Mouse (Mus musculus) heart, embryonic 15.5 days (tissue): ENCODE measurements at regions not wholly inside any gene's neighbourhood (a gene's known extent, or its start where the extent isn't known, plus 50 kb on each side); places are given as distances from the start of the nearest gene placed in this dataset.

Experiments used
- ATAC-seq: fragments of 200-750 bp; cut with Nextera tagmentation; replicated peaks from 2 replicates; pipeline ENCODE4 v1.8.0; 2017; ENCODE audit warnings: low read depth, moderate TSS enrichment; ENCODE audit not compliant: insufficient number of reproducible peaks, insufficient read depth, low FRiP score
- H3K27ac ChIP-seq: fragments of 300-500 bp; sonication (generic); 2 replicates; pipeline ENCODE4 v1.5.1; 2015; ENCODE audit warnings: mild to moderate bottlenecking, inconsistent platforms
- H3K27me3 ChIP-seq: fragments of 300-500 bp; sonication (generic); 2 replicates; pipeline ENCODE4 v1.6.1; 2015; ENCODE audit warnings: inconsistent platforms
- H3K36me3 ChIP-seq: fragments of 300-500 bp; sonication (generic); 2 replicates; pipeline ENCODE4 v1.6.1; 2015; ENCODE audit warnings: mild to moderate bottlenecking, inconsistent platforms
- H3K4me1 ChIP-seq: fragments of 300-500 bp; sonication (generic); replicated peaks from 2 replicates; pipeline ENCODE4 v1.6.1; 2015; ENCODE audit warnings: inconsistent platforms
- H3K4me2 ChIP-seq: fragments of 300-500 bp; sonication (generic); 2 replicates; pipeline ENCODE4 v1.6.1; 2015; ENCODE audit warnings: inconsistent platforms, mild to moderate bottlenecking, moderate library complexity
- H3K4me3 ChIP-seq: fragments of 300-500 bp; sonication (generic); 2 replicates; pipeline ENCODE4 v1.5.1; 2015; ENCODE audit warnings: mild to moderate bottlenecking, inconsistent platforms
- H3K9ac ChIP-seq: fragments of 300-500 bp; sonication (generic); 2 replicates; pipeline ENCODE4 v1.6.1; 2015; ENCODE audit warnings: mild to moderate bottlenecking, inconsistent platforms
- H3K9me3 ChIP-seq: fragments of 300-500 bp; sonication (generic); replicated peaks from 2 replicates; pipeline ENCODE4 v1.6.1; 2016; ENCODE audit warnings: inconsistent platforms
- WGBS: fragments of 180-500 bp; shearing (Covaris S2); methylation state at CpG from one replicate; pipeline ENCODE4 v1.1.7; 2015; ENCODE audit warnings: mixed read lengths; 5-methylcytosine and 5-hydroxymethylcytosine counted together

GRCm38 (mm10) chr10:56453578-56454069 lies 76.5 kb downstream of the Gja1 start:
- H3K27ac ChIP-seq = no peak overlapping the region
- WGBS = 88% methylated on average over 4 of the region's 4 CpGs
- no peaks in the 10 kb centered on the region for H3K4me1 ChIP-seq
- no peaks in the 10 kb centered on the region for H3K27me3 ChIP-seq
- H3K4me3 ChIP-seq = no peak overlapping the region
- H3K4me2 ChIP-seq = no peak overlapping the region
- H3K9ac ChIP-seq = no peak overlapping the region
- H3K36me3 ChIP-seq = no peaks in the 10 kb centered on the region
- no peaks in the 10 kb centered on the region for H3K9me3 ChIP-seq
- no peak for ATAC-seq

GRCm38 (mm10) chr10:56455867-56456468 lies 78.8 kb downstream of the Gja1 start:
- no peaks in the 10 kb centered on the region for H3K27me3 ChIP-seq
- H3K36me3 ChIP-seq = no peaks in the 10 kb centered on the region
- H3K4me1 ChIP-seq = no peaks in the 10 kb centered on the region
- 0 out of 2 replicates have a peak, but pooled peaks cover 5% of the 10 kb centered on the region for H3K9me3 ChIP-seq
- WGBS = 80% methylated on average over 2 of the region's 2 CpGs
- no peak overlapping the region for H3K4me3 ChIP-seq
- ATAC-seq = no peak
- H3K9ac ChIP-seq = no peak overlapping the region
- H3K4me2 ChIP-seq = no peak overlapping the region
- no peak overlapping the region for H3K27ac ChIP-seq

GRCm38 (mm10) chr10:56468537-56468936 lies 91.4 kb downstream of the Gja1 start:
- 8% methylated on average over 6 of the region's 6 CpGs for whole genome bisulfite sequencing
- Histone ChIP-seq H3K27ac (peak overlapping the region; percentile 63), H3K9me3 (no peaks in the 10 kb centered on the region), H3K4me1 (peaks cover 7% of the 10 kb centered on the region), H3K9ac (no peak overlapping the region), H3K4me2 (peak overlapping the region; percentile 53), H3K27me3 (no peaks in the 10 kb centered on the region), H3K4me3 (0 out of 2 replicates have a peak overlapping the region, but pooled peaks have one; percentile 32), H3K36me3 (no peaks in the 10 kb centered on the region)
- ATAC-seq = no peak; the same call in 1 of the 2 replicates

- peak overlapping the region; percentile 63 for H3K27ac ChIP-seq
- no peaks in the 10 kb centered on the region for H3K36me3 ChIP-seq
- 27% methylated on average over 15 of the region's 15 CpGs for WGBS
- no peaks in the 10 kb centered on the region for H3K9me3 ChIP-seq
- H3K9ac ChIP-seq = no peak overlapping the region
- H3K4me1 ChIP-seq = peaks cover 7% of the 10 kb centered on the region
- peak overlapping the region; percentile 32 for H3K4me3 ChIP-seq
- H3K4me2 ChIP-seq = peak overlapping the region; percentile 53
- no peaks in the 10 kb centered on the region for H3K27me3 ChIP-seq
- 0 out of 2 replicates have a peak, but pooled peaks have one; percentile 22 for ATAC-seq
These were observed 92.0 kb downstream of the Gja1 start for GRCm38 (mm10) chr10:56468993-56469712.

GRCm38 (mm10) chr10:56469895-56470294 lies 92.8 kb downstream of the Gja1 start:
- no peak overlapping the region for H3K9ac ChIP-seq
- no peaks in the 10 kb centered on the region for H3K27me3 ChIP-seq
- no peaks in the 10 kb centered on the region for H3K36me3 ChIP-seq
- no peak for ATAC-seq
- H3K9me3 ChIP-seq = no peaks in the 10 kb centered on the region
- H3K4me3 ChIP-seq = no peak overlapping the region
- H3K27ac ChIP-seq = no peak overlapping the region
- no peak overlapping the region for H3K4me2 ChIP-seq
- peaks cover 7% of the 10 kb centered on the region for H3K4me1 ChIP-seq
- 74% methylated on average over 3 of the region's 3 CpGs for WGBS

GRCm38 (mm10) chr10:56474951-56475350 lies 97.8 kb downstream of the Gja1 start:
- Histone ChIP-seq H3K36me3 (no peaks in the 10 kb centered on the region), H3K9ac (no peak overlapping the region), H3K27ac (no peak overlapping the region), H3K27me3 (no peaks in the 10 kb centered on the region), H3K9me3 (no peaks in the 10 kb centered on the region), H3K4me1 (no peaks in the 10 kb centered on the region), H3K4me2 (no peak overlapping the region), H3K4me3 (no peak overlapping the region)
- no peak for ATAC-seq
- 67% methylated on average over 6 of the region's 6 CpGs for WGBS

- 62% methylated on average over 9 of the region's 9 CpGs for WGBS
- Histone ChIP-seq H3K27me3 (no peaks in the 10 kb centered on the region), H3K4me1 (peaks cover 3% of the 10 kb centered on the region; the same call in 1 of the 2 replicates), H3K4me2 (no peak overlapping the region), H3K36me3 (no peaks in the 10 kb centered on the region), H3K4me3 (no peak overlapping the region), H3K9me3 (no peaks in the 10 kb centered on the region), H3K27ac (no peak overlapping the region), H3K9ac (no peak overlapping the region)
- ATAC-seq = no peak
These were observed 105.1 kb downstream of the Gja1 start for GRCm38 (mm10) chr10:56482156-56482716.

GRCm38 (mm10) chr10:56484931-56485330 lies 107.8 kb downstream of the Gja1 start:
- H3K36me3 ChIP-seq = no peaks in the 10 kb centered on the region
- H3K4me2 ChIP-seq = no peak overlapping the region
- 90% methylated on average over 8 of the region's 8 CpGs for WGBS
- no peak for ATAC-seq
- H3K27me3 ChIP-seq = no peaks in the 10 kb centered on the region
- no peak overlapping the region for H3K27ac ChIP-seq
- no peaks in the 10 kb centered on the region for H3K9me3 ChIP-seq
- H3K4me3 ChIP-seq = no peak overlapping the region
- no peak overlapping the region for H3K9ac ChIP-seq
- peaks cover 3% of the 10 kb centered on the region; the same call in 1 of the 2 replicates for H3K4me1 ChIP-seq

GRCm38 (mm10) chr10:56485746-56486145 lies 108.6 kb downstream of the Gja1 start:
- WGBS = 94% methylated on average over 5 of the region's 5 CpGs
- no peak overlapping the region for H3K4me3 ChIP-seq
- H3K4me1 ChIP-seq = peaks cover 3% of the 10 kb centered on the region; the same call in 1 of the 2 replicates
- H3K36me3 ChIP-seq = no peaks in the 10 kb centered on the region
- H3K9ac ChIP-seq = no peak overlapping the region
- no peak for ATAC-seq
- no peak overlapping the region for H3K27ac ChIP-seq
- H3K4me2 ChIP-seq = no peak overlapping the region
- no peaks in the 10 kb centered on the region for H3K27me3 ChIP-seq
- no peaks in the 10 kb centered on the region for H3K9me3 ChIP-seq

GRCm38 (mm10) chr10:56486584-56486983 lies 109.5 kb downstream of the Gja1 start:
- no peak; the same call in 1 of the 2 replicates for ATAC-seq
- Histone ChIP-seq H3K4me3 (no peak overlapping the region), H3K9ac (no peak overlapping the region), H3K36me3 (no peaks in the 10 kb centered on the region), H3K27me3 (no peaks in the 10 kb centered on the region), H3K4me2 (no peak overlapping the region), H3K4me1 (peaks cover 3% of the 10 kb centered on the region; the same call in 1 of the 2 replicates), H3K27ac (no peak overlapping the region), H3K9me3 (no peaks in the 10 kb centered on the region)
- WGBS = 34% methylated on average over 6 of the region's 6 CpGs

GRCm38 (mm10) chr10:56493461-56493860 lies 116.3 kb downstream of the Gja1 start:
- no peaks in the 10 kb centered on the region for H3K4me1 ChIP-seq
- H3K9me3 ChIP-seq = no peaks in the 10 kb centered on the region
- H3K27me3 ChIP-seq = no peaks in the 10 kb centered on the region
- ATAC-seq = no peak
- no peaks in the 10 kb centered on the region for H3K36me3 ChIP-seq
- WGBS = 46% methylated on average over 1 of the region's 1 CpGs
- H3K9ac ChIP-seq = no peak overlapping the region
- H3K27ac ChIP-seq = no peak overlapping the region
- H3K4me3 ChIP-seq = no peak overlapping the region
- H3K4me2 ChIP-seq = no peak overlapping the region
